Mouse (Mus musculus) right cerebral cortex, adult 18-20 months (tissue): Measurements from ENCODE around the gene Cnih4.

Experiments
- DNase-seq: peaks from one replicate; pipeline ENCODE4 v3.0.0; 2022; ENCODE audit warnings: mixed read lengths

Cnih4 gene

GRCm38 (mm10) chr1:181143950-181144836 is at the start of gene Cnih4, which contains the start of gene Nvl:
Gene Cnih4 (plus strand): TSS chr1:181144693.
Gene Nvl (minus strand): TSS chr1:181144204.
- peak; percentile 95 for DNase-seq

DNA sequence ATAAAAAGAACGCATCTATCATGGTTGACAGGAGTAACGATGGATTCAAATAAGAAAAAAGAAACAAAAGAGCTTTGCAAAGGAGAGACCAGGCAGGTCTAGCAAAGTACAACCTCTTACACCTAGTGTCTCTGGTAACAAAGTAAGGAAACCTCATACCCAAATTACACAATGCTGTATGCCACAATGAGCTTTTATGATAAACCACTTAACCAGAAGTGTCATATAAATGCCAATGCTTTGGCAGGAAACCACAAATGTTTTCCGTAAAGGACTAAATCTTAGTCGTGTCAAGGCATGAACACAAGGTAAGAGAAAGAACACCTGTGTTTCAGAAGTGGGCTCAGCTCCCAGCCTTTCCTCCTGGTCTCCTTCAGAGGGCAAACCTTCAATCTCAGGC is 27.4 kb upstream of the Cnih4 start:
- DNase-seq = no peak

DNA sequence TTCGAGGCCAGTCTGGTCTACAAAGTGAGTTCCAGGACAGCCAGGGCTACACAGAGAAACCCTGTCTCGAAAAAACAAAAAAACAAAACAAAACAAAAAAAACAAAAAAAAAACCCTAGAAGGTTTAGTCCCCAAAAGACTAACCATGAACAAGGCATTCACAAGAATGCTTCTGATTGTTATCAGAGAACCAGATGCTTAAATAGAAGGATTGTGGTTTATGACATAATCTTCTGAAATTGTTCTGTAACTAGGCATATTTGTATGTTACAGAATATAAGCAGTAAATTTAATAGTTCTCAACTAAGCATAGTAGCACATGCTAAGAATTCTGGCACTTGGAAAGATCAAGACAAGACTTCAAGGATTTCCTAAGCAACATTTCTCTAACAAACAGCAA is 20.3 kb upstream of the Cnih4 start:
- no peak for DNase-seq

- DNase-seq = no peak
Observed at GRCm38 (mm10) chr1:181125916-181126315, 18.6 kb upstream of the Cnih4 start.

DNA sequence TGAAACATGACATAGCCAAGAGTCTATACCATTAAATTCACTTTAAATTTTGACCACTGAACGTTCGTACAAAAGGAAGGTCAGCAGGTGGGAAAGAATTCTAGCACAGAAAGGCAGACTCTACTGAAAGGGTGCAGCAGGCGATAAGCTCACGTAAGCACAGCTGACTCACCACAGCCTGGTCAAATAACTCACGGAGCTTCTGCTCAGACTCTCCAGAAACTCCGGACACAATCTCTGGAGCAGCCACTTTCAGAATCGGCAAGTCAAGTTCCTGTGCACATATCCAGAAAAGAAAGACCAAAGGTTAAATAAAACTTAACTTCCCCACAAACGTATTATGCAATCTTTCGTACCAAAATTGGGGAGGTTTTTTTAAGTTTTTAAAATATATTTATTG is 17.7 kb upstream of the Cnih4 start:
- DNase-seq = no peak

DNA sequence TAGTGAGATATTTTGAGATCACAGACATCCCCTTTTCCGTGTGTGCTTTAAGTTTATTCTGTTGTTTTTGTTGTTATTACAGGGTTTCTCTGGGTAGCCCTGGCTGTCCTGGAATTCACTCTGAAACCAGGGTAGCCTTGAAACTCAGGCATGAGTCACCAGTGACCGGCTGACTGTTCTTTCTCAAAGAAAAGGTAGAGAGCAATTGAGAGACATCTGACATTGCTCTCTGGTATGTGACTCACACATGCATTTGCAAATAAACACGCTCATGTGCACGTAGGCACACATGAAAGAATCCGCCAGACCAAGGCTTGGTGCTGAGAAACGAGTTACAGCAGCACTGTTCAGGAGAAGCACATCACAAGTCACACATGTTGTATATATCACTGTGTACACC is 12.6 kb upstream of the Cnih4 start:
- DNase-seq = no peak

- no peak for DNase-seq
Observed at GRCm38 (mm10) chr1:181138730-181139129, 5.8 kb upstream of the Cnih4 start.

- DNase-seq = no peak
Observed at GRCm38 (mm10) chr1:181143609-181143949, 914 bp upstream of the Cnih4 start.

GRCm38 (mm10) chr1:181144966-181145365 is 473 bp downstream of the Cnih4 start:
- no peak for DNase-seq

DNA sequence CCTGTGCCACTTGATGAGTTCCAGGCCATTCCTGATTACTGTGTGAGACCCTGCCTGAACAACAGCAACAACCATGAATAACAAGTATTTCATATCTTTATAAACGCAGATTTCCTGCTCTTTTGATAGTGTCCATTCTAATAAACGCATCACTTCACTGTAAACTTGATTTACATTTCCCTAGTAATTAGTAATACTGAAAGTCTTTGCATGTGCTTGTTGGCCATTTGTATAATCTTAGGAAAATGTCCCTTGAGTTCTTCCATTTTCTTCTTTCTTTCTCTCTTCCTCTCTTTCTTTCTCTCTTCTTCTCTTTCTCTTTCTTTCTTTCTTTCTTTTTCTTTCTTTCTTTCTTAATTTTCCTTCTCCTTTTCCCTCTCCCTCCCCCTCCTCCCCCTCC is 1.7 kb downstream of the Cnih4 start:
- DNase-seq = no peak

DNA sequence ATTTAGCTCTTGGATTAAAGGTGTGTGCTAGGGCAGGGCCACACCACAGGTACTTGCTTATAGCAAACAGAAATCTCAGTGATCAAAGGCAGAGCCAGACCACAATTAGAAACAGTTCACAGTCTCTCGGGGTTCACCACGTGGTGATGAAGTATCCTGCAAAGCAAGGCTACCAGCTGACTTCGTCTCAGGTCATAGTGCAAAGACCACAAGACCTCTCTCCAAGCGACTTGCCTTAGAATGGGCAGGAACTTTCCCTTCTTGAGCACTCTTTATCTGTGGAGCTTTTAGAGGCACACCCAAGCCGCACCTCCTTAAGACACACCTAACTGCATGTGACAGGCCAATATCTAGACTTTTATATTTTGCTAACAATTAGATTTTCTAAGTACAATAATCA is 4.0 kb downstream of the Cnih4 start:
- no peak for DNase-seq

- DNase-seq = no peak
Observed at GRCm38 (mm10) chr1:181149373-181150017, 5.0 kb downstream of the Cnih4 start.

DNA sequence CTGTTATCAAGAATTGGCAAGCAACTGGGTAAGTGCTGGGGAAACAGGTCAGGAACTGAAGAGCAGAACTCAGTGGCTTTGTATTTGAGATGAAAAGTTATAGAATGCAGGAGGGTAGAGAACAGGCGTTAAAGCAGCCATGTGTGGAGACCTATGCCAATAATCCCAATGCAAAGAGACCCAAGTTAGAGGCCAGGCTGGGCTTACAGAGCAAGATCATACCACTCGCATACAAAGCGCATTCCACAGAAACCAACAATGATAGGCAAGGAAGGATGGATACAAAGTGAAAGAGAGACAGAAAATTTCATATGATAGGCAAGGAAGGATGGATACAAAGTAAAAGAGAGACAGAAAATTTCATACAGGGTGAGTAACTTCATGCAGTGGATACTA is 5.9 kb downstream of the Cnih4 start:
- no peak for DNase-seq

- DNase-seq = peak; percentile 95
Observed at GRCm38 (mm10) chr1:181150827-181151534, 6.5 kb downstream of the Cnih4 start.

DNA sequence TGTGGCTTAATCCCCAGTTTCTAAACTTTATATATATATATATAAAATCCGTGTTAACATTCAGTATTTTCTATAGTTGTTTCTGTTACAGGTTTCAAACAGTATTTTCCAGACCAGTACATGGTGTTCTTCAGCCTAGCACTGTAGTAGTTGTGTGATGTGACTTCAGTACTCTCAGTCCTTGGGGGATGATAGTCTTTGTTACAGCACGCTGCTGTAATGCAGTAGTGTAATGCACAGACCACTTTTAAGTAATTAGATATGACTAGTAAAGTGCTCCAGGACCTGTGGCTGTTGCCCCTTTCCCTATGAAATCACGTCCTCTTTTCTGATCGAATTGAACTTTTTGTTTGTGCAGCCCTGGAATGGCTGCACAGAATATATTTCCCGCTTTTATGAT is 7.0 kb downstream of the Cnih4 start:
- no peak for DNase-seq

GRCm38 (mm10) chr1:181167816-181168215 is 23.3 kb downstream of the Cnih4 start:
- no peak for DNase-seq

DNA sequence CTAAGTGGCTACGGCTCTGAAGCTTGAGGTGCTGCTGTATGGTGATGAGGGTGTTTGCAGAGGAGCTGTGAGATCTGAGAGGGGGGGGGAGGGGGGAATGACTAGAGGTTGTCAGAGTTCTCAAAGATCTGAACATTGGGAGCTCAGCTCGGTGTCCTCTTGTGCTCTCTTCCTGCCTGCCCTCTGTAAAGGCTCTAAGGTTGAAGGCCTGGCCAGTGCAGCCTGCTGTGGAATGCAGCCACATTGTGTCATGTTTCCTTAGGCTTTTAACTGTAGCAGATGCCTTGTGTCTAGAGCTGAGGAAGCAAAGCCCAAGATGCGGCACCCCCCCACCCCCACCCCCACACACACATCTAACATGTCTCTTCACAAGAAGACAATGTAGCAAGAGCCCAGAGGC is 23.9 kb downstream of the Cnih4 start:
- DNase-seq = no peak

- DNase-seq = no peak
Observed at GRCm38 (mm10) chr1:181170210-181170609, 25.7 kb downstream of the Cnih4 start.

DNA sequence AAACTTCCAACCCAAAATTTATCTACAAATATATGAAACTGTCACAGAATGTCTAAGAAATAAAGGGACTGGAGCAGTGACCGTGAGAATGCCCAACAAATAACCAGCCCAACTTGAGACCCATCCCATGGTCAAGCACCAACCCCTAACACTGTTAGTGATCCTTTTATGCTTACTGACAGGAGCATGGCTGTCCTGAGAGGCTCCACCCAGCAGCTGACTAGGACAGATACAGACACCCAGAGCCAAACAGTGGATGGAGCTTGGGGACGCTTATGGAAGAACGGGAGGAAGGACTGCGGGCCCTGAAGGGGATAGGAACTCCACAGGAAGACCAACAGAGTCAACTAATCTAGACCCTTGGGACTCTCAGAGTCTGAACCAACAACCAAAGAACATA is 44.4 kb downstream of the Cnih4 start:
- DNase-seq = no peak

- no peak for DNase-seq
Observed at GRCm38 (mm10) chr1:181199446-181199845, 55.0 kb downstream of the Cnih4 start.

GRCm38 (mm10) chr1:181210147-181210546 is 65.7 kb downstream of the Cnih4 start:
- no peak for DNase-seq

DNA sequence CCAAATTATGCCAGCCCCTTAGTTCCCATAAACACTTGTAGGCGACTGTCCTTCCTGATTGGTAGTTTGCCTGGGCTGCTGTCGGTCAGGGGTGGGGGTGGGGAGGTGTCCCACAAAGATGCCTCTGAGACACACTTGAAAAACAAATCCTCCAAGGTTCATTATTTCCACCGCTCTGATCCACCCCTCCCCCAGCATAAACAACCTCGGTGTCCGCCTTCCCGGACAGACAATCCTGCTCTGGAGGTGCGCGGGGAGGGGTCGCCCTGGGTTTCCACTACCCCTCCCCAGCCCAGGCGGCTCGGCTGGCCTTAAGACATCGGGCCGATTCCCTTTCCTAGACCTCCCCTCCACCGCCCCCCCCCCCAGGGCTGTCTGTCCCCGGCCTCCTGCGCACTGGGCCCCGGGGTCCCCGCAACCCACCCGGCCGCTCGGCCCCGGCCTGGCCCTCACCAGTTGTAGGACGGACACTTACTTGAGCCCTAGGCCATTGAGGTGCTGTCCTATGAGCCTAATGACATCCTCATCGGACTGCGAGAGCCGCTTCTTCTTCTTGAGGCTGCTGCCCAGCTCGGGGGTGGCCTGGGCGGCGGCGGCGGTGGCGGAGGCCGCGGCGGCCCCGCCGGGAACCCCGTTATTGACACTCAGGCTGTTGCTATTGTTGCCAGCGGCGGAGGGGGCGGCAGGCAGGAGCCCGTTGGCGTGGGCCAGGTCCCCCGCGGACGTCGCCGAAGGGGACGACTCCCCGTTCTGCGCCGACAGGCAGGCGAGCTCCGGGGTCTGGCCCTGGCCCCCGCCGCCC is 66.3 kb downstream of the Cnih4 start:
- DNase-seq = peak; percentile 41

DNA sequence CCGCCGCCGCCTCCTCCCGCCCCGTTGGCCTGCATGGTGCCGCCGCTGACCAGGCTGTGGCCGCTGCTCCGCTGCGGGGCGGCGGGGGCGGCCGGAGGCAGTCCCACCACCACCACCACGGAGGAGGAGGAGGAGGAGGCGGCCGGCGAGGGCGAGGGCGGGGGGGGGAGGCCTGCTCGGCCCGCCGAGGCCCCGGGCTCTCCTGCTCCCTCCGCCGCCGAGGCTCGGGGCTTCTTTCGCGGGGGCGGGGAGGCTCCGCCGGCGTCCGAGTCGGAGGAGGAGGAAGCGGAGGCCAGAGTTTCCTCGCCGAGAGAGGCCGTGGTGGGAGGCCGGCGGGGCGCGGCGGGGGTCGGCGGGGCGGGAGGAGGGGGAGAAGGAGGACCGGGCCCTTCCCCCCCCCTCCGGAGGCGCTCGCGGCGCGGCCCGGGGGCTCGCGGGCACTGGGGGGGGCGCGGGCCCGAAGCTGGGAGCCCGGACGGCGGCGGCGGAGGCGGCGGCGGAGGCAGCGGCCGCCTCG is 67.0 kb downstream of the Cnih4 start:
- peak; percentile 44 for DNase-seq
